Mouse (Mus musculus) C2C12 (cell line): Measurements from ENCODE around the gene Shc2.

Experiments
- CEBPB ChIP-seq: IDR thresholded peaks from one replicate; pipeline ENCODE4 v1.6.1; 2011; ENCODE audit warnings: low read depth, mild to moderate bottlenecking, control low read depth, moderate library complexity
- CTCF ChIP-seq: IDR thresholded peaks from one replicate; pipeline ENCODE4 v1.5.1; 2011; ENCODE audit not compliant: control insufficient read depth, insufficient read depth, insufficient read length
- FOSL1 ChIP-seq: IDR thresholded peaks from one replicate; pipeline ENCODE4 v1.8.0; 2011; ENCODE audit warnings: mild to moderate bottlenecking, low read length; ENCODE audit not compliant: poor library complexity, insufficient read depth, severe bottlenecking
- USF1 ChIP-seq: IDR thresholded peaks from one replicate; pipeline ENCODE4 v1.6.1; 2011; ENCODE audit warnings: low read depth, mild to moderate bottlenecking, control low read depth, moderate library complexity

GRCm38 (mm10) chr10:79578891-79579290 is 58.8 kb downstream of the Shc2 start:
- TF ChIP-seq CTCF, result no peak
- no peak for TF ChIP-seq FOSL1
- TF ChIP-seq USF1, result no peak
- TF ChIP-seq CEBPB, result no peak
